18 mouse cellular contexts compared by ENCODE assay signal in genomic region chr8:35901490-35901889, GRCm38 (mm10).
DNase-seq lines count a peak whose midpoint lies in the region; ATAC-seq and TF ChIP-seq lines count a peak whose summit lies in the region.
"Had no signal": no experiment of that assay in that cellular context is flagged by ENCODE, and none has a peak within 500 bp of the region (broad histone marks: within the 10 kb centered on the region; RNA-seq: fewer than 3 reads in every experiment).

No protein-coding gene starts in this region.

- H3K36me3 ChIP-seq in C2C12 (ENCODE audit: control insufficient read depth, insufficient read depth), result no peaks in the 10 kb centered on the region
- H3K36me3 ChIP-seq: forebrain, embryonic 15.5 days; midbrain, embryonic 10.5 days had no signal

- ATAC-seq in Patski, result peak; percentile 67
- no peak for ATAC-seq in megakaryocyte-erythroid progenitor cell, adult 5-6 weeks (replicated peaks; ENCODE audit: low FRiP score, low TSS enrichment, poor library complexity, severe bottlenecking)
- ATAC-seq: forebrain, embryonic 15.5 days; hindbrain, embryonic 16.5 days had no signal

- H3K27me3 ChIP-seq in C2C12 (ENCODE audit: control insufficient read depth, insufficient read depth, insufficient read length) (no peaks in the 10 kb centered on the region), Patski (no peaks in the 10 kb centered on the region)
- H3K27me3 ChIP-seq: forebrain, embryonic 15.5 days had no signal

- DNase-seq in frontal cortex, adult 2 months (ENCODE audit: extremely low spot score in 1 of 2, low spot score in 1 of 2), result peak; percentile 42 to 79
- no peak for DNase-seq in frontal cortex, postnatal 25 days (ENCODE audit: low spot score in 2 of 2)
- peak; percentile 56 for DNase-seq in Patski (ENCODE audit: low read depth, low spot score)
- peak; percentile 41 to 54 for DNase-seq in left cerebral cortex, postnatal 14 days (ENCODE audit: low spot score in 2 of 2)
- no peak for DNase-seq in c-Kit-positive CD71-positive TER-119-positive erythroid progenitor cells, embryonic 14.5 days (ENCODE audit: low spot score)
- no peak for DNase-seq in embryo, embryonic 10.5 days (ENCODE audit: low spot score)
- DNase-seq: adrenal gland, adult 2 months; embryo, embryonic 11 days; gastrocnemius, postnatal 25 days; heart, postnatal 36 days; kidney, adult 2 months; kidney, postnatal 36 days; thymus, postnatal 36 days had no signal

- TF ChIP-seq CTCF in C2C12 (IDR thresholded peaks at IDR 0.05; ENCODE audit: control insufficient read depth, insufficient read depth, insufficient read length), result no peak
- TF ChIP-seq CTCF in Patski (IDR thresholded peaks at IDR 0.05), result no peak

- no peak overlapping the region for H3ac ChIP-seq in C2C12 (ENCODE audit: control insufficient read depth, insufficient read length, low read depth)

- in situ Hi-C loops in Patski (cut with MboI; ENCODE audit: low pct_unique_long_range_greater_than_20kb), result no loop called here

- POLR2A ChIA-PET in Patski (lab: Charles Lee), result no interaction called here

- intact Hi-C loops in left cerebral cortex, postnatal 14 days (cut with DNase I), result no loop called here

- CTCF ChIA-PET in Patski (lab: Charles Lee), result no interaction called here

- no peak overlapping the region for H3K4me3 ChIP-seq in C2C12 (ENCODE audit: insufficient read depth, poor library complexity, severe bottlenecking)
- H3K4me3 ChIP-seq: forebrain, embryonic 15.5 days; midbrain, embryonic 10.5 days had no signal

- H3K79me3 ChIP-seq in C2C12 (ENCODE audit: low read depth), result no peaks in the 10 kb centered on the region

- H3K79me2 ChIP-seq in C2C12 (ENCODE audit: control insufficient read depth, insufficient read depth), result no peaks in the 10 kb centered on the region

TF ChIP-seq in C2C12, 6 proteins besides CTCF, POLR2A, EP300 and RAD21:
- TF ChIP-seq MYOG (IDR thresholded peaks at IDR 0.05; ENCODE audit: control insufficient read depth, extremely low read depth, insufficient read length) (no peak), MYOD1 (IDR thresholded peaks at IDR 0.05; ENCODE audit: control insufficient read depth, insufficient read length, low read depth) (peak; percentile 52), FOSL1 (IDR thresholded peaks at IDR 0.05; ENCODE audit: insufficient read depth, low read length, poor library complexity, severe bottlenecking) (peak; percentile 72), CEBPB (IDR thresholded peaks at IDR 0.05; ENCODE audit: low read depth) (no peak), MAX (IDR thresholded peaks at IDR 0.05) (no peak), USF1 (IDR thresholded peaks at IDR 0.05; ENCODE audit: low read depth) (no peak)

Comparison
In these comparisons a context has a peak if more than half of its experiments do, and no peak if none do; other contexts are left out.
1. DNase-seq: peak in frontal cortex, adult 2 months (2 of 2), Patski (single experiment) and left cerebral cortex, postnatal 14 days (2 of 2); none in frontal cortex, postnatal 25 days (0 of 2), c-Kit-positive CD71-positive TER-119-positive erythroid progenitor cells, embryonic 14.5 days (single experiment) and embryo, embryonic 10.5 days (single experiment).